Mouse (Mus musculus) layer of hippocampus, adult 2 months (tissue): ENCODE data around the gene Cst6. TPM values are rescaled to one million over a fixed set of nuclear protein-coding genes. Genes with fewer than 3 reads are reported as not detected.
"Not testable (repeated sequence)": the region's sequence is repeated elsewhere in the genome, so short reads cannot be mapped to it uniquely, and the experiment has no call there.

Experiments
- DNase-seq, 2 experiments: peaks; one replicate each; pipeline ENCODE4 v3.0.0; 2022; ENCODE audit warnings: low spot score in 2 of 2
- H3K27ac ChIP-seq: fragments of 200-600 bp; 2 replicates; pipeline ENCODE4 v1.8.1; 2022
- H3K4me3 ChIP-seq: fragments of 200-600 bp; 2 replicates; pipeline ENCODE4 v1.8.1; 2022; ENCODE audit warnings: mild to moderate bottlenecking
- CTCF ChIP-seq: fragments of 200-600 bp; conservative IDR thresholded peaks from 2 replicates; pipeline ENCODE4 v1.8.1; 2022; ENCODE audit warnings: antibody characterized with exemption, mild to moderate bottlenecking, moderate library complexity
- long read RNA-seq, 2 experiments: library from polyadenylated mRNA; stranded (forward); transcript quantifications; one replicate each; pipeline ENCODE4 v2.0.0; 2021; ENCODE audit warnings: borderline mapping rate in 2 of 2
- total RNA-seq, 2 experiments: library from RNA; stranded (reverse); gene quantifications; 2 replicates each; pipeline ENCODE4 v1.2.3; 2021

Cst6 gene
- 1 to 10 TPM; 4.6 to 5.9 TPM for total RNA-seq
- long read RNA-seq, experiment 1, partial matches to known transcripts, result 0 of 1 reads
- long read RNA-seq, experiment 1, other reads (novel, unspliced or antisense), result 0 of 1 reads
- long read RNA-seq, experiment 2, transcript Cst6-201 (3 exons, 3,951 nt), result major isoform, 5 of 5 reads
- long read RNA-seq, experiment 2, partial matches to known transcripts, result 0 of 5 reads
- long read RNA-seq, experiment 2, other reads (novel, unspliced or antisense), result 0 of 5 reads

- Histone ChIP-seq H3K27ac (peak within 1 kb of the TSS; percentile 76), H3K4me3 (peak within 1 kb of the TSS; percentile 57)
- DNase-seq, result not testable (repeated sequence)
Observed at GRCm38 (mm10) chr19:5349502-5349873, at the start of gene Cst6. Gene Cst6, minus strand, starts transcription at chr19:5349574.

- no peak for DNase-seq
- Histone ChIP-seq H3K27ac (no peak overlapping the region), H3K4me3 (no peak overlapping the region)
- no peak for TF ChIP-seq CTCF
Observed at GRCm38 (mm10) chr19:5395371-5395770, 46.0 kb upstream of the Cst6 start.

- no peak for DNase-seq
- Histone ChIP-seq H3K27ac (no peak overlapping the region), H3K4me3 (no peak overlapping the region)
- no peak for TF ChIP-seq CTCF
Observed at GRCm38 (mm10) chr19:5394168-5394567, 44.8 kb upstream of the Cst6 start.

- no peak for DNase-seq
- no peak overlapping the region for H3K27ac ChIP-seq
- TF ChIP-seq CTCF, result no peak
- no peak overlapping the region for H3K4me3 ChIP-seq
Observed at GRCm38 (mm10) chr19:5392892-5393291, 43.5 kb upstream of the Cst6 start.

- Histone ChIP-seq H3K27ac (0 out of 2 replicates have a peak overlapping the region, but pooled peaks have one; percentile 23), H3K4me3 (no peak overlapping the region)
- no peak for DNase-seq
- TF ChIP-seq CTCF, result no peak
Observed at GRCm38 (mm10) chr19:5390416-5390815, 41.0 kb upstream of the Cst6 start.

- H3K27ac ChIP-seq, result peak overlapping the region; percentile 99
- no peak for DNase-seq
- TF ChIP-seq CTCF, result no peak
- H3K4me3 ChIP-seq, result peak overlapping the region; percentile 87
Observed at GRCm38 (mm10) chr19:5389647-5390046, 40.3 kb upstream of the Cst6 start.

GRCm38 (mm10) chr19:5388588-5389242, 39.3 kb upstream of the Cst6 start, which contains the start of gene Sart1:
Gene Sart1, minus strand, starts transcription at chr19:5388703.
- TF ChIP-seq CTCF, result no peak
- Histone ChIP-seq H3K27ac (peak within 1 kb of the TSS; percentile 99), H3K4me3 (peak within 1 kb of the TSS; percentile 87)
- DNase-seq, result peak; percentile 95 to 96

GRCm38 (mm10) chr19:5388011-5388441, 38.7 kb upstream of the Cst6 start:
- DNase-seq, result no peak
- Histone ChIP-seq H3K27ac (peak overlapping the region; percentile 99), H3K4me3 (peak overlapping the region; percentile 87)
- no peak for TF ChIP-seq CTCF

GRCm38 (mm10) chr19:5384715-5385114, 35.3 kb upstream of the Cst6 start:
- no peak for TF ChIP-seq CTCF
- no peak overlapping the region for H3K27ac ChIP-seq
- H3K4me3 ChIP-seq, result no peak overlapping the region
- DNase-seq, result no peak

- no peak for TF ChIP-seq CTCF
- no peak overlapping the region for H3K4me3 ChIP-seq
- DNase-seq, result no peak
- H3K27ac ChIP-seq, result no peak overlapping the region
Observed at GRCm38 (mm10) chr19:5383326-5383725, 34.0 kb upstream of the Cst6 start.

- no peak for TF ChIP-seq CTCF
- peak; percentile 80 to 82 for DNase-seq
Observed at GRCm38 (mm10) chr19:5377446-5377845, 28.1 kb upstream of the Cst6 start.

GRCm38 (mm10) chr19:5374748-5375147, 25.4 kb upstream of the Cst6 start:
- Histone ChIP-seq H3K27ac (no peak overlapping the region), H3K4me3 (no peak overlapping the region)
- no peak for TF ChIP-seq CTCF
- DNase-seq, result no peak

More at GRCm38 (mm10) chr19:5377446-5377845, 28.1 kb upstream of the Cst6 start:
- Histone ChIP-seq H3K4me3 (no peak overlapping the region), H3K27ac (peak overlapping the region; percentile 82)

- H3K27ac ChIP-seq, result no peak overlapping the region
- no peak for TF ChIP-seq CTCF
- DNase-seq, result no peak
- H3K4me3 ChIP-seq, result no peak overlapping the region
Observed at GRCm38 (mm10) chr19:5374177-5374576, 24.8 kb upstream of the Cst6 start.

- no peak for TF ChIP-seq CTCF
- Histone ChIP-seq H3K4me3 (no peak overlapping the region), H3K27ac (no peak overlapping the region)
- no peak for DNase-seq
Observed at GRCm38 (mm10) chr19:5372724-5373123, 23.4 kb upstream of the Cst6 start.
